Mouse (Mus musculus): Measurements from ENCODE around the gene Nfkb1. TPM values are rescaled to one million over a fixed set of nuclear protein-coding genes. Genes with fewer than 3 reads are reported as not detected.

Gene Nfkb1
- total and polyA plus RNA-seq, 3 experiments: 44.8 to 93.6 (median 59.9) TPM

DNA sequence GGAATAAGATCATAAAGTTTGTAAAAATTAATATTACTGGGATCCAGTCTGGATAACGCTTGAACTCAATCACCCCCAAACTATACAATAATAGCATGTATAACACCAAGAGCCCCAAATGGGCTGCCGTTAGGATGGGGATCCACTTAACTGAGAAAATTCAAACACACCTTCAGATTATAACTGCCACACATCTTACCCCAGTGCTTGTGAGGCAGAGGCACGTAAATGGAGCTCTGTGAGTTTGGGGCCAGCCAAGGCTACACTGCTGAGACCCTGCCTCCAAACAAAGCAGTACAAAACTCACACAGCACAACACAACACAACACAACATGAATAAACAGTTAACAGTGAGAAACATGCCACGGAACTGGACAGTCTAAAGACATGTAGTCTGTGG lies 35.2 kb downstream of the Nfkb1 start:
- Histone ChIP-seq H3K27ac (ENCODE audit: control insufficient read depth, low read depth, low read length) (no peak overlapping the region), H3K9me3 (replicated peaks; ENCODE audit: insufficient read depth, low read length) (no peaks in the 10 kb centered on the region), H3K4me3 (ENCODE audit: control insufficient read depth in 1 of 2, insufficient read depth in 1 of 2, low read depth in 2 of 2, low read length in 2 of 2) (no peak overlapping the region), H3K36me3 (ENCODE audit: control insufficient read depth in 1 of 2, insufficient read depth in 2 of 2, low read length in 2 of 2) (no peaks in the 10 kb centered on the region), H3K9ac (ENCODE audit: control insufficient read depth, low read depth, low read length, poor library complexity, severe bottlenecking) (no peak overlapping the region), H3K79me2 (ENCODE audit: control insufficient read depth, insufficient read depth, low read length, poor library complexity) (no peaks in the 10 kb centered on the region), H3K4me1 (ENCODE audit: control insufficient read depth in 1 of 2, insufficient read depth in 2 of 2, low read length in 2 of 2) (no peaks in the 10 kb centered on the region), H3K27me3 (ENCODE audit: control insufficient read depth in 1 of 2, insufficient read depth in 2 of 2, low read length in 2 of 2) (no peaks in the 10 kb centered on the region)
- no peak for TF ChIP-seq RAD21 (IDR thresholded peaks at IDR 0.05; ENCODE audit: low read depth, low read length)
- no peak for TF ChIP-seq E2F4 (IDR thresholded peaks at IDR 0.05; ENCODE audit: borderline replicate concordance, low read depth, low read length)
- TF ChIP-seq GATA1 (IDR thresholded peaks at IDR 0.05; ENCODE audit: low read depth, low read length): no peak
- TF ChIP-seq ZMIZ1 (IDR thresholded peaks at IDR 0.05; ENCODE audit: low read depth, low read length): no peak
- TF ChIP-seq EP300 (IDR thresholded peaks at IDR 0.05; ENCODE audit: low read depth in 1 of 2, low read length in 2 of 2): no peak
- no peak for TF ChIP-seq MAZ (IDR thresholded peaks at IDR 0.05; ENCODE audit: low read depth, low read length)
- TF ChIP-seq GABPA (IDR thresholded peaks at IDR 0.05; ENCODE audit: low read depth, low read length): no peak
- no peak for TF ChIP-seq ELF1 (IDR thresholded peaks at IDR 0.05; ENCODE audit: low read depth, low read length)
- no peak for TF ChIP-seq POLR2AphosphoS2 (IDR thresholded peaks at IDR 0.05; ENCODE audit: low read length)
- no peak for TF ChIP-seq TCF12 (IDR thresholded peaks at IDR 0.05; ENCODE audit: low read depth, low read length)
- no peak for TF ChIP-seq TBP (IDR thresholded peaks at IDR 0.05; ENCODE audit: low read depth, low read length)
- TF ChIP-seq MYB (IDR thresholded peaks at IDR 0.05; ENCODE audit: low read depth, low read length): no peak
- TF ChIP-seq ZNF384 (IDR thresholded peaks at IDR 0.05; ENCODE audit: low read depth, low read length): no peak
- TF ChIP-seq RCOR1 (IDR thresholded peaks at IDR 0.05; ENCODE audit: low read depth, low read length): no peak
- no peak for DNase-seq (ENCODE audit: low read depth, low spot score)

DNA sequence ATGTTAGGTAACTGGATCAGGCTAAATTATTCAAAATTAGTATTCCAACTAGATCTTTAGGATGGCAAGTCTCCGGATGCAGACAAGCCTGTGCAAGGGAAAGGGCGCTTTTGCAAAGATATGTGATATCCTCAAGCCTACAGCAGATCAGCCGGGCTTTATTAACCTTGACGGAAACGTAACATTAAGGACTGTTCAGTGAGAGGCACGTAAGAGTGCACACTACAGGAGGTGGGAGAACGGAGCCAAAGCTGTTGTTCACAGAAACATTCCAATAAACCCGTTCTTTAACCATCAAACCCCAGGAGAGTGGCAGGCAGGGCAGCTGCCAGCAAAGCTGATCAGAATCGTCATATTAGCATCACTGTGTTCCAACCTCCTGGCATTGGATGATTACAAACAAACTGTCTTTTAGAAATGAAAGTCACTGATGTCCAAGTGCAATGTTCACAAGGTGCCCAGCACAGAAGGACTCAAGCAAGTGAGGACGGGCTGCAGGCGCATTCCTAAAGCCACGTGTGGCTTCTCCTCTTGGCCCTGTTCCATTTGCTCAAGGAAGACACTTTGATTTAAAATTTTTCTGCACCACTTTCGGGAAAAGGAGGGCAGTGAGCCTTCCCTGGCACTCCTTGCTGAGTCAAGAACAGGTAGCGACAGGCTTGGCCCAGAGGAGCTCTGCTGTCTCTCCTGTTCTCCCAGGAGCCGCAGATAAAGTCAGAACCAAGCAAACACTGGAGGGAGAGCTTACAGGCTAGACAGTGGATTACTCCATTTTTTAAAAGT lies 40.4 kb downstream of the Nfkb1 start:
- H3K9ac ChIP-seq (ENCODE audit: control insufficient read depth, low read depth, low read length, poor library complexity, severe bottlenecking): no peak overlapping the region
- no peak overlapping the region for H3K27ac ChIP-seq (ENCODE audit: control insufficient read depth, low read depth, low read length)
- no peak for DNase-seq (ENCODE audit: low read depth, low spot score)
- H3K4me3 ChIP-seq (ENCODE audit: control insufficient read depth in 1 of 2, insufficient read depth in 1 of 2, low read depth in 2 of 2, low read length in 2 of 2): no peak overlapping the region
- no peaks in the 10 kb centered on the region for H3K27me3 ChIP-seq (ENCODE audit: control insufficient read depth in 1 of 2, insufficient read depth in 2 of 2, low read length in 2 of 2)
- H3K36me3 ChIP-seq (ENCODE audit: control insufficient read depth in 1 of 2, insufficient read depth in 2 of 2, low read length in 2 of 2): peaks cover 0 to 2% of the 10 kb centered on the region in 2 experiments; a peak in 2 of 4 replicates
- no peaks in the 10 kb centered on the region for H3K4me1 ChIP-seq (ENCODE audit: control insufficient read depth in 1 of 2, insufficient read depth in 2 of 2, low read length in 2 of 2)
- TF ChIP-seq MXI1 (IDR thresholded peaks at IDR 0.05; ENCODE audit: low read depth, low read length) (no peak), ETS1 (IDR thresholded peaks at IDR 0.05; ENCODE audit: low read depth, low read length) (no peak), E2F4 (IDR thresholded peaks at IDR 0.05; ENCODE audit: borderline replicate concordance, low read depth, low read length) (no peak), CHD2 (IDR thresholded peaks at IDR 0.05; ENCODE audit: low read length) (no peak), MYC (IDR thresholded peaks at IDR 0.05; ENCODE audit: low read depth, low read length) (no peak), CHD1 (IDR thresholded peaks at IDR 0.05; ENCODE audit: low read depth, low read length) (no peak), MAX (IDR thresholded peaks at IDR 0.05; ENCODE audit: low read length) (no peak)
- no peaks in the 10 kb centered on the region for H3K79me2 ChIP-seq (ENCODE audit: control insufficient read depth, insufficient read depth, low read length, poor library complexity)
- no peaks in the 10 kb centered on the region for H3K9me3 ChIP-seq (replicated peaks; ENCODE audit: insufficient read depth, low read length)

All from MEL (cell line).